Mouse (Mus musculus) spleen, postnatal 4 days (tissue): Measurements from ENCODE around the gene Ccdc34.
"Not testable (repeated sequence)": the region's sequence is repeated elsewhere in the genome, so short reads cannot be mapped to it uniquely, and the experiment has no call there.

Experiments used
- DNase-seq, 2 experiments: peaks; one replicate each; pipeline ENCODE4 v3.0.0; 2022; ENCODE audit warnings: low spot score in 2 of 2

Gene Ccdc34

GRCm38 (mm10) chr2:110077655-110078054, 60.0 kb downstream of the Ccdc34 start:
- DNase-seq = no peak

- DNase-seq = no peak
Measured at GRCm38 (mm10) chr2:110080532-110080931, 62.9 kb downstream of the Ccdc34 start.

- no peak for DNase-seq
Measured at GRCm38 (mm10) chr2:110082975-110083374, 65.4 kb downstream of the Ccdc34 start.

DNA sequence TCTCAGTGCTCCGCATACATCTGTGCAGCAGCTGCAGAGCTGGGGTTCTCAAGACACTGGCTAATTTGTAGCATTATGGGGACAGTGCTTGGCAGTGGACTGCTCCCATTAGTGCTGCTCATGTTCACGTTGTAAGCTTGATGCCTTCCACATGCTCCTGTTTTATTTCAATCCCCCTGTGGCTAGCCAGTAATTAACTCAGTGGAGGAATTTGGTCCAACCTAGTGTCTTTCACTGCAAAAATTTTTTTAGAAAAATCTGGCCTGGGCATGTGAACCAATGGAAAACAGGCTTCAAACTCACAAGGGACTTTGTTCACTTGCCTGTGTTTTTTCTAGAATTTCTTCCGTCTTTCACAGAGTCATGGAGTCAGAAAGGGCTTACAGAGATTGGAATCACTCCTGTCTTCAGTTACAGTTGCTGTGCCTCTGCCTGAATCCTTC, 68.1 kb downstream of the Ccdc34 start:
- DNase-seq = no peak

DNA sequence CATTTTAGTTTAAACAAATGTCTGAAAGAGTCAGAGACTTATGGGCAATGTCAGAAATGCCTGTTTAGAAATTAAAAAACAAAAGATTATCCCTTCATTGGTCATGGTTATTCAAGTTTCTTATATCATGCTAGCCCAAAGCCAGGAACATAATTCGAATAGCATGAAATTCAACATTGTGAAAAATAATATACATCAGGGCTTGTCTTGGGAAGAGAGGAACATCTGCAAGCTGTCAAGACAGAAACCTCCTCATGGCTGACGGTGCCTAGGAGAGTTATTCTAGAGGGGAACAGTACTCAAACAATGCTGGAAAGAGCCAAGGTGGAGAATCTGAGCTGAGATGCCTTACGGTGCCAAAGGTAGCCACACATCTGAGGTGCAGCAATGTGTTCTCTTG, 96.5 kb downstream of the Ccdc34 start:
- no peak for DNase-seq

GRCm38 (mm10) chr2:110129396-110129795, 111.8 kb downstream of the Ccdc34 start:
- DNase-seq = no peak

- DNase-seq = no peak
Measured at GRCm38 (mm10) chr2:110131573-110131972, 114.0 kb downstream of the Ccdc34 start.

DNA sequence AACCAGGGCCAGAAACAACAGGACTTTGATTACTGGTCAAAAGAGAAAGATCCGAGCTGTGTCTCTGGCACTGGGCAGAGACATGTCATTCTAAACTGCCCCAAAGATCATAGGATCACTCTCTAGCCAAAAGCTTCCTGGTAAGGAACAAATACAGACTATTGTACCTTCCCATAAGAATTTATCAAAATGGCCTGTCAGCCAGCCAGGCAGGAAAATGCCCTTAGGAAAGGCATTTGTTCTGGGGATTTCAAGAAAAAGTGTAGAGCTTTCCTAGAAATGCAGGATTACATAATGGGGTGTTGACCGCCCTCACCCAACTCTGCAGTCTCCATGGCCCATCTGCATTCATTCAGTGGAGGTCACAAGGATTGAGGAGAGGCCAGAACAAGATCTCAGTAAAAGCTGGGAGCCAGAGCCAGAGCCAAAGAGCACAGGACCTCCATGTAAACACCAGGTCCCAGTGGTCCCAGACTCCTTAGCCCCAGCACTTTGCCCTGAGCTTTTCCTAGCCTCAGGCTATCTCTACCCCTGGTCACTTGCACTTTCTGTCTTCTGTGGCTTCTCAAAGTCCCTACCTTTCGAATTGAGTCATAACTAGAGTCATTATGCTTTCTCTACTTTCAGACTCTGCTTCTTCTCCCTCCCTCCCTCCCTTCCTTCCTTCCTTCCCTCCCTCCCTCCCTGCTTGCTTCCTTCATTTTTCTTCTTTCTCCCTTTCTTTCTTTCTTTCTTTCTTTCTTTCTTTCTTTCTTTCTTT, 115.9 kb downstream of the Ccdc34 start:
- no peak for DNase-seq

GRCm38 (mm10) chr2:110134765-110135594, 117.4 kb downstream of the Ccdc34 start:
- DNase-seq = no peak

GRCm38 (mm10) chr2:110137291-110137690, 119.7 kb downstream of the Ccdc34 start:
- no peak for DNase-seq

GRCm38 (mm10) chr2:110138096-110138495, 120.5 kb downstream of the Ccdc34 start:
- no peak for DNase-seq

DNA sequence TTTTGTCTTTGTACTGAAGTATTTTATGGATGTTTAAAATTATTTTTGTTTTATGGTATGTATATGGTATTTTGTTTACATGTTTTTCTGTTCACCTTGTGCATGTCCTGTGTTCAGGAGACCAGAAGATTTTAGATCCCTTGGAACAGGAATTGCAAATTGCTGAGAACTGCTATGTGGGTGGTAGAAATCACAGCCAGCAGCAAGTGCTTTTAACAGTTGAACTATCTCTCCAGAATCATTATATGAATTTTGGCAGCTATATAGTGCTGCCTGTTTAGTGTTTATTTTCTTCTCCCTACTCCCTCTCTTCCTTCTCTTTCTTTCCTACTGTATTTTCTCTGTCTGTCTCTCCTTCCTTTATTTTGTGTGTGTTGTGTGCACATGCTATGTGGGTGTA, 130.4 kb downstream of the Ccdc34 start:
- DNase-seq = not testable (repeated sequence)

GRCm38 (mm10) chr2:110149246-110149645, 131.6 kb downstream of the Ccdc34 start:
- DNase-seq = no peak

- DNase-seq = no peak
Measured at GRCm38 (mm10) chr2:110156321-110156720, 138.7 kb downstream of the Ccdc34 start.

- no peak for DNase-seq
Measured at GRCm38 (mm10) chr2:110165003-110165402, 147.4 kb downstream of the Ccdc34 start.

GRCm38 (mm10) chr2:110167694-110168093, 150.1 kb downstream of the Ccdc34 start:
- DNase-seq = no peak

- DNase-seq = no peak
Measured at GRCm38 (mm10) chr2:110168361-110168760, 150.7 kb downstream of the Ccdc34 start.

DNA sequence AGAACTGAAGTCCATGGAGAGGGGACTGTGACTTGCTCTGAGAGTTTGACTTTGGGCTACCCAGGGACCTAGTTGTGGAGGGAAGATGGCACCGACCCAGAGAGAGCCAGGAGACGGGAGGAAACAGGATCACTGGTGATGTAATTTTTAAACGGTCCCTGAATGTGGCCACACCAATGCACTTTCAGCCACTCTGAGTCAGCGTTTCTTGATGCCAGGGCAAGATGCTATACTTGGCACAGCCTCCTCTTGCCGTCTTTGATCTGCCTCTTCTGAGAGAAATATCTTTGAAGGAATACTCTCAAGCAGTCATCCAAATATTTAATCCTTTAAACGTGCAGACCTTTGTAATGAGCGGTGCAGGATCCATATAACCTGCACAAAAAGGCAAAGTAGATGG, 154.8 kb downstream of the Ccdc34 start:
- DNase-seq = no peak

- no peak for DNase-seq
Measured at GRCm38 (mm10) chr2:110173818-110174247, 156.2 kb downstream of the Ccdc34 start.

DNA sequence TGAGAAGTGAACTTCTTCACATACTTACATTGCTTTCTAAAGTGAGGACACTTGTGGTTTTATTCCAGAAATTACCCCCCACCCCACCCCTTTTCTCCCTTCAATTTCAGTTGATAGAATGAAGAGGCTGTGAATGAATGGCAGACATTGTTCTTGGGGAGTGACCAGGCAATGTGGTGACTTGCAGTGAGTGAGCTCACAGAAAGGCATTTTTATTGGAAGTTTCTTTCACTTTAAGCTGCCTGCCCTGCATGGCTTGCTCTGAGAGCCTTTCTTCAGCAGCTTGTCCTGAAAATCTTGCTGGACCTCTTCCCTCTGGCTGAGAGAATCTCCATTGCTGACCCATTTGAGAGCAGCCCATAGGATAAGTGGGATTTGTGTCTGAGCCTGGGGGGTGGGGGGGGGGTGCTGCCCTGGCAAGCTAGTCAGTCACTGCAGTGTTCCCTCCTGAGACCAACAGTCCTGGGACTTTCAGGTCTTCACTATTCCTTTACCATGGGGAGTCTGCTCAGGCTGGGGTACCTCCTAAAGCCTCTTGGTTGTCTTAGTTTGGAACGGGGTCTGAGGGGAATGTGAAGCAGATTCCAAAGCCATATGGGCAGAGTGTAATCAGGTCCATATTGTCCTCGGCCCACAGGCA, 159.3 kb downstream of the Ccdc34 start:
- DNase-seq = no peak

- no peak for DNase-seq
Measured at GRCm38 (mm10) chr2:110177406-110177805, 159.8 kb downstream of the Ccdc34 start.

DNA sequence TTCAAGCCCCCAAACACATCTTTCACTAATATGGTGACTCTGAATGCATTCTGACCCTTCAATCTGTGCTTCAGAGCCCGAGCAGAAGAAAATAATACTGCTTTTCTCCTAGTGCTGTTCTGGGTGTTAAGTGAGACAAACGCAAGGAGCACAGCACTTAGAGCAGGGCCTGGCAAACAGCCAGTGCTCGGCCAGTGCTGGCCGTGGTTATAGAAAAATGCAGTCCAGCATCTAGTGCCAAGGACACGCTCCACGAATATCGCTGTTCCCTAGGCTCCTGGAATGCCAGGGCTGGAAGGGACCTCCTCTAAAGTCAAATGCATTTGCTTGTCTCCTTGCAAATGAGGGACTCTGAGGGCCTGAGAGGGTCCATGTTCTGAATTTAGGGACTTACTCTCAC, 160.3 kb downstream of the Ccdc34 start:
- no peak for DNase-seq
